Mouse (Mus musculus) stomach, postnatal 0 days (tissue): ENCODE measurements around the gene Smap2.

Source experiments
- CTCF ChIP-seq: IDR thresholded peaks from 2 replicates; pipeline ENCODE4 v1.5.1; 2016; ENCODE audit warnings: antibody characterized with exemption, low read depth, mild to moderate bottlenecking, moderate library complexity
- EP300 ChIP-seq: optimal IDR thresholded peaks from 2 replicates; pipeline ENCODE3; 2016; ENCODE audit warnings: antibody characterized with exemption

GRCm38 (mm10) chr4:120987319-120987718 is 29.7 kb downstream of the Smap2 start:
- TF ChIP-seq CTCF (no peak), EP300 (no peak)
